Mouse (Mus musculus) lung, postnatal 0 days (tissue): ENCODE measurements around the gene Prkcg. TPM values are rescaled to one million over a fixed set of nuclear protein-coding genes. Genes with fewer than 3 reads are reported as not detected.
A peak's percentile ranks its signal among the peaks of the same experiment; 100 is the strongest.
"Not testable (repeated sequence)": the region's sequence is repeated elsewhere in the genome, so short reads cannot be mapped to it uniquely, and the experiment has no call there.

Experiments used
- ATAC-seq: fragments of 200-750 bp; cut with Nextera tagmentation; 2 replicates; pipeline ENCODE4 v1.8.0; 2017; ENCODE audit warnings: moderate library complexity
- DNase-seq: peaks from one replicate; pipeline ENCODE4 v3.0.0-alpha.2; 2016; ENCODE audit warnings: low spot score
- H3K27ac ChIP-seq: fragments of 300-500 bp; sonication (generic); 2 replicates; pipeline ENCODE4 v1.5.1; 2014; ENCODE audit warnings: antibody characterized with exemption, mild to moderate bottlenecking, low read length, mixed read lengths
- H3K27me3 ChIP-seq: fragments of 300-500 bp; sonication (generic); replicated peaks from 2 replicates; pipeline ENCODE4 v1.6.1; 2014; ENCODE audit warnings: low read length, mixed read lengths; ENCODE audit not compliant: insufficient read depth
- H3K36me3 ChIP-seq: fragments of 300-500 bp; sonication (generic); 2 replicates; pipeline ENCODE4 v1.6.1; 2014; ENCODE audit warnings: low read length, mixed read lengths; ENCODE audit not compliant: insufficient read depth
- H3K4me1 ChIP-seq: fragments of 300-500 bp; sonication (generic); 2 replicates; pipeline ENCODE4 v1.6.1; 2014; ENCODE audit warnings: antibody characterized with exemption, low read depth, low read length, mixed read lengths; ENCODE audit not compliant: insufficient read depth
- H3K4me2 ChIP-seq: fragments of 300-500 bp; sonication (generic); replicated peaks from 2 replicates; pipeline ENCODE4 v1.6.1; 2014; ENCODE audit warnings: low read depth, mild to moderate bottlenecking, low read length, moderate library complexity, mixed read lengths
- H3K4me3 ChIP-seq: fragments of 300-500 bp; sonication (generic); 2 replicates; pipeline ENCODE4 v1.5.1; 2014; ENCODE audit warnings: low read depth, low read length
- H3K9ac ChIP-seq: fragments of 300-500 bp; sonication (generic); replicated peaks from 2 replicates; pipeline ENCODE4 v1.6.1; 2014; ENCODE audit warnings: low read depth, mild to moderate bottlenecking
- H3K9me3 ChIP-seq: fragments of 300-500 bp; sonication (generic); 2 replicates; pipeline ENCODE4 v1.6.1; 2016; ENCODE audit warnings: low read length, mixed read lengths
- CTCF ChIP-seq: IDR thresholded peaks from 2 replicates; pipeline ENCODE4 v1.5.1; 2016; ENCODE audit warnings: antibody characterized with exemption, mild to moderate bottlenecking
- EP300 ChIP-seq: IDR thresholded peaks from 2 replicates; pipeline ENCODE4 v1.6.1; 2016; ENCODE audit warnings: antibody characterized with exemption, mild to moderate bottlenecking, control low read depth
- WGBS: fragments of 180-500 bp; shearing (Covaris S2); extraction: QIAGEN DNeasy Blood & Tissue Kit; methylation state at CpG from one replicate; pipeline ENCODE4 v1.1.7; 2014; 5-methylcytosine and 5-hydroxymethylcytosine counted together
- polyA plus RNA-seq: library from polyadenylated mRNA; unstranded; fragments of >200 nt; fragmentation: Nextera tagmentation; extraction: Ambion mirVana; gene quantifications from 2 replicates; pipeline ENCODE4 v1.2.1, GENCODE M21; 2015

Prkcg gene
- polyA plus RNA-seq, 1 experiment from 2014 or later: 0.58 TPM

- Histone ChIP-seq H3K4me2 (no peak overlapping the region), H3K4me1 (no peaks in the 10 kb centered on the region), H3K27ac (no peak overlapping the region), H3K4me3 (no peak overlapping the region), H3K36me3 (no peaks in the 10 kb centered on the region), H3K27me3 (no peaks in the 10 kb centered on the region), H3K9me3 (no peaks in the 10 kb centered on the region), H3K9ac (no peak overlapping the region)
- DNase-seq (no peak), ATAC-seq (no peak)
- WGBS: 57% methylated on average over 6 of the region's 6 CpGs
- no peak for TF ChIP-seq EP300
- no peak for TF ChIP-seq CTCF
Observed at GRCm38 (mm10) chr7:3265311-3265710, 23.7 kb upstream of the Prkcg start.

- no peaks in the 10 kb centered on the region for H3K9me3 ChIP-seq
- H3K4me1 ChIP-seq: no peaks in the 10 kb centered on the region
- 55% methylated on average over 3 of the region's 3 CpGs for WGBS
- no peak overlapping the region for H3K4me2 ChIP-seq
- H3K36me3 ChIP-seq: no peaks in the 10 kb centered on the region
- no peaks in the 10 kb centered on the region for H3K27me3 ChIP-seq
- no peak overlapping the region for H3K27ac ChIP-seq
- H3K4me3 ChIP-seq: no peak overlapping the region
- ATAC-seq: no peak
- H3K9ac ChIP-seq: no peak overlapping the region
- TF ChIP-seq CTCF: no peak
- TF ChIP-seq EP300: no peak
- no peak for DNase-seq
Observed at GRCm38 (mm10) chr7:3267261-3267660, 21.7 kb upstream of the Prkcg start.

GRCm38 (mm10) chr7:3267888-3268287 is 21.1 kb upstream of the Prkcg start:
- H3K4me1 ChIP-seq: no peaks in the 10 kb centered on the region
- no peak overlapping the region for H3K9ac ChIP-seq
- no peak overlapping the region for H3K4me2 ChIP-seq
- H3K9me3 ChIP-seq: no peaks in the 10 kb centered on the region
- DNase-seq (no peak), ATAC-seq (no peak)
- 58% methylated on average over 8 of the region's 8 CpGs for WGBS
- TF ChIP-seq CTCF: no peak
- TF ChIP-seq EP300: no peak
- no peaks in the 10 kb centered on the region for H3K27me3 ChIP-seq
- H3K4me3 ChIP-seq: no peak overlapping the region
- H3K27ac ChIP-seq: no peak overlapping the region
- H3K36me3 ChIP-seq: no peaks in the 10 kb centered on the region

GRCm38 (mm10) chr7:3268291-3268690 is 20.7 kb upstream of the Prkcg start:
- Histone ChIP-seq H3K4me2 (no peak overlapping the region), H3K9me3 (no peaks in the 10 kb centered on the region), H3K36me3 (no peaks in the 10 kb centered on the region), H3K4me3 (no peak overlapping the region), H3K27ac (no peak overlapping the region), H3K4me1 (no peaks in the 10 kb centered on the region), H3K27me3 (no peaks in the 10 kb centered on the region), H3K9ac (no peak overlapping the region)
- 20% methylated on average over 3 of the region's 3 CpGs for WGBS
- TF ChIP-seq CTCF: no peak
- TF ChIP-seq EP300: no peak
- ATAC-seq (no peak), DNase-seq (no peak)

GRCm38 (mm10) chr7:3272206-3272605 is 16.8 kb upstream of the Prkcg start:
- Histone ChIP-seq H3K9ac (no peak overlapping the region), H3K27ac (no peak overlapping the region), H3K9me3 (no peaks in the 10 kb centered on the region), H3K36me3 (no peaks in the 10 kb centered on the region), H3K4me3 (no peak overlapping the region), H3K4me1 (no peaks in the 10 kb centered on the region), H3K27me3 (no peaks in the 10 kb centered on the region), H3K4me2 (no peak overlapping the region)
- DNase-seq (no peak), ATAC-seq (no peak)
- no peak for TF ChIP-seq EP300
- TF ChIP-seq CTCF: no peak
- WGBS: 85% methylated on average over 9 of the region's 9 CpGs

- H3K4me3 ChIP-seq: no peak overlapping the region
- H3K4me1 ChIP-seq: no peaks in the 10 kb centered on the region; the same call in 1 of the 2 replicates
- WGBS: 32% methylated on average over 6 of the region's 6 CpGs
- peak overlapping the region; percentile 86 for H3K27ac ChIP-seq
- no peaks in the 10 kb centered on the region for H3K27me3 ChIP-seq
- H3K9me3 ChIP-seq: no peaks in the 10 kb centered on the region
- ATAC-seq (peak; percentile 89), DNase-seq (peak; percentile 94)
- no peaks in the 10 kb centered on the region for H3K36me3 ChIP-seq
- H3K9ac ChIP-seq: no peak overlapping the region
- no peak overlapping the region for H3K4me2 ChIP-seq
- no peak for TF ChIP-seq CTCF
- peak; percentile 90 for TF ChIP-seq EP300
Observed at GRCm38 (mm10) chr7:3275455-3276170, 13.4 kb upstream of the Prkcg start.

- not testable (repeated sequence) for H3K4me1 ChIP-seq, H3K4me2 ChIP-seq, H3K4me3 ChIP-seq, ATAC-seq, H3K9me3 ChIP-seq, H3K36me3 ChIP-seq, H3K27me3 ChIP-seq, H3K9ac ChIP-seq, DNase-seq, H3K27ac ChIP-seq
- WGBS: 63% methylated on average over 4 of the region's 4 CpGs
Observed at GRCm38 (mm10) chr7:3276781-3277180, 12.2 kb upstream of the Prkcg start.
